Mouse (Mus musculus) lung, adult 2 months (tissue): Measurements from ENCODE around the gene Cluh.

ENCODE experiments used
- CTCF ChIP-seq: fragments of 200-500 bp; IDR thresholded peaks from 2 replicates; pipeline ENCODE4 v1.5.1; 2011; ENCODE audit warnings: mild to moderate bottlenecking, low read length, control low read depth; ENCODE audit not compliant: insufficient read depth
- POLR2A ChIP-seq: fragments of 200-500 bp; IDR thresholded peaks from 2 replicates; pipeline ENCODE4 v1.6.1; 2011; ENCODE audit warnings: low read depth, mild to moderate bottlenecking, control low read depth, low read length, borderline replicate concordance; ENCODE audit errors: extremely low read depth

GRCm38 (mm10) chr11:74649647-74650551 lies 604 bp downstream of the Cluh start:
- TF ChIP-seq CTCF (no peak), POLR2A (no peak)
